Mouse (Mus musculus): ENCODE measurements around the gene Pard3. TPM values are rescaled to one million over a fixed set of nuclear protein-coding genes. Genes with fewer than 3 reads are reported as not detected.
"Not testable (repeated sequence)": the region's sequence is repeated elsewhere in the genome, so short reads cannot be mapped to it uniquely, and the experiment has no call there.

Gene Pard3
- polyA plus RNA-seq, 1 experiment from 2014 or later, result 22.7 TPM

- no peaks in the 10 kb centered on the region for H3K4me1 ChIP-seq (ENCODE audit: control insufficient read depth, insufficient read depth, low read length)
- no peaks in the 10 kb centered on the region for H3K36me3 ChIP-seq (ENCODE audit: control insufficient read depth, insufficient read depth, low read length)
- no peaks in the 10 kb centered on the region for H3K27me3 ChIP-seq (ENCODE audit: control insufficient read depth, insufficient read depth, low read length)
- no peak overlapping the region for H3K4me3 ChIP-seq (ENCODE audit: low read depth, low read length)
- no peak overlapping the region for H3K9ac ChIP-seq (replicated peaks; ENCODE audit: low read depth, low read length)
- no peaks in the 10 kb centered on the region for H3K9me3 ChIP-seq (ENCODE audit: control insufficient read depth, low read length)
- WGBS, result 79% methylated on average over 8 of the region's 8 CpGs
- H3K27ac ChIP-seq (ENCODE audit: low read depth, low read length), result no peak overlapping the region
- no peak overlapping the region for H3K4me2 ChIP-seq (ENCODE audit: low read depth, low read length)
- ATAC-seq (ENCODE audit: low read depth), result no peak
Observed at GRCm38 (mm10) chr8:127157087-127157486, 93.4 kb downstream of the Pard3 start.

GRCm38 (mm10) chr8:127159421-127159966 lies 95.8 kb downstream of the Pard3 start:
- H3K36me3 ChIP-seq (ENCODE audit: control insufficient read depth, insufficient read depth, low read length), result no peaks in the 10 kb centered on the region
- WGBS, result 69% methylated on average over 3 of the region's 3 CpGs
- H3K4me3 ChIP-seq (ENCODE audit: low read depth, low read length), result no peak overlapping the region
- no peak overlapping the region for H3K27ac ChIP-seq (ENCODE audit: low read depth, low read length)
- no peak overlapping the region for H3K4me2 ChIP-seq (ENCODE audit: low read depth, low read length)
- no peaks in the 10 kb centered on the region for H3K9me3 ChIP-seq (ENCODE audit: control insufficient read depth, low read length)
- no peaks in the 10 kb centered on the region for H3K27me3 ChIP-seq (ENCODE audit: control insufficient read depth, insufficient read depth, low read length)
- no peak overlapping the region for H3K9ac ChIP-seq (replicated peaks; ENCODE audit: low read depth, low read length)
- ATAC-seq (ENCODE audit: low read depth), result no peak
- H3K4me1 ChIP-seq (ENCODE audit: control insufficient read depth, insufficient read depth, low read length), result no peaks in the 10 kb centered on the region

- Histone ChIP-seq H3K9ac (replicated peaks; ENCODE audit: low read depth, low read length) (no peak overlapping the region), H3K4me3 (ENCODE audit: low read depth, low read length) (no peak overlapping the region), H3K27me3 (ENCODE audit: control insufficient read depth, insufficient read depth, low read length) (no peaks in the 10 kb centered on the region), H3K36me3 (ENCODE audit: control insufficient read depth, insufficient read depth, low read length) (no peaks in the 10 kb centered on the region), H3K9me3 (ENCODE audit: control insufficient read depth, low read length) (no peaks in the 10 kb centered on the region), H3K4me2 (ENCODE audit: low read depth, low read length) (no peak overlapping the region), H3K27ac (ENCODE audit: low read depth, low read length) (no peak overlapping the region), H3K4me1 (ENCODE audit: control insufficient read depth, insufficient read depth, low read length) (no peaks in the 10 kb centered on the region)
- 87% methylated on average over 7 of the region's 7 CpGs for WGBS
- ATAC-seq (ENCODE audit: low read depth), result no peak
Observed at GRCm38 (mm10) chr8:127161854-127162253, 98.2 kb downstream of the Pard3 start.

DNA sequence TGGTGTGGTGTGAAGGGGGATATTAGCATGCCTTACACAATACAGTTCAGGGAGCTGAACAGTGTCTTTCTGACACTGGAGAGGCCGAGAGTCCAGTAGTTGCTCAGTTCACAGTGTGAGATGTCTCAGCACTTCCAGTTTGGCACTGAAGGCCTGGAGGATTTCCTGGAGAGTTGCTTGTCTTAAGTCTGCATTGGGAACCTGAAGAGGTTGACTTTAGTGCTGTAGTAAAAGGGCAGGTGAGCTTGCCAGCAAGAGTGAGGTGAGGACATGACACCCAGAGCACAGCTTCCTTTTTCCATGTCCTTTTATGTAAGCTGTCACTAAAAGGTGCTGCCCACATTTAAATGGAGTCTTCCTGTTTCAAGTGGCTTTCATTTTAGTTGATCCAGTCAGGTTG lies 99.1 kb downstream of the Pard3 start:
- no peaks in the 10 kb centered on the region for H3K27me3 ChIP-seq (ENCODE audit: control insufficient read depth, insufficient read depth, low read length)
- no peak overlapping the region for H3K27ac ChIP-seq (ENCODE audit: low read depth, low read length)
- no peak for ATAC-seq (ENCODE audit: low read depth)
- H3K36me3 ChIP-seq (ENCODE audit: control insufficient read depth, insufficient read depth, low read length), result no peaks in the 10 kb centered on the region
- no peak overlapping the region for H3K9ac ChIP-seq (replicated peaks; ENCODE audit: low read depth, low read length)
- H3K9me3 ChIP-seq (ENCODE audit: control insufficient read depth, low read length), result no peaks in the 10 kb centered on the region
- no peaks in the 10 kb centered on the region for H3K4me1 ChIP-seq (ENCODE audit: control insufficient read depth, insufficient read depth, low read length)
- H3K4me3 ChIP-seq (ENCODE audit: low read depth, low read length), result no peak overlapping the region
- 93% methylated on average over 1 of the region's 1 CpGs for WGBS
- no peak overlapping the region for H3K4me2 ChIP-seq (ENCODE audit: low read depth, low read length)

DNA sequence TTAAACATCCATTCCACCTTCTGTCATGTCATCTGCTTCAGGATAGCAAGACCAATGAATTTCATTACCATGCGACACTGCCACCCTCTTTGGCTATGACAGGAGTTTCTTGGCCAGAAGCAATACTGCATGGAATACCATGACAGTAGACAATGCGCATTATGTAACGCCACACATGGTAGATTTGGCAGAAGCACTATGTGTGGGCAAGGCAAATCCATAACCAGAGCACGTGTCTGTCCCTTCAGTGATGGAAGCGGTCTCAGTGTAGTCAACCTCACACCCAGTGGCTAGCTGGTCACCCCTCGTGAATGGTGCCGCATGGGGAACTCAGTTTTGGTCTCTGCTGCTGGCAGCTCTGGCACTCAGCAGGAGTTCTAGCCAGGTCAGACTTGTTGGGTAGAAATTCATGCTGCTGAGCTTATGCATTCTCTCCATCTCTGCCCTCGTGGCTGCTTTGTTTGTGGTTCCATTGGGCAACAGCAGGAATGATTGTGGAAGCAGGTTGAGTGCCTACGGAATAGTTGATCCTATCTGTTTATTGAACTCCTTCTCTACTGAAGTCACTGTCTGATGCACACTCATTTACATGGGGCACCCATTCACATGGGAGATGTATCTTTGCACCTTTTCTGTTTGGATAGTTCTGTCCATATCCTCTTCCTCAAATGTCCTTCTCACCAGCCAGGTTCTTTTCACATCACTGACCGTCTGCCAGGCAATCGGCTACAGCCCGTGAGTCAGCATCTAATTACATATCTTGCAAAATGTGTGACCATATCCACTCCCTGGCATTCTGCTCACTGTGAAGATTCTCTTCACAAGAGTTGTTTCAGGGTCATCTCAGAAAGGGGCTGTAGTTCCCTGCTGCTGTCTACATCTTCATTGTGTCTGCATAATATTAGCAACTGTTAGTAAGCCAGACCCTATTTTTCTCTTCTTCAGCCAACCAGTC lies 100.9 kb downstream of the Pard3 start:
- no peak overlapping the region for H3K27ac ChIP-seq (ENCODE audit: low read depth, low read length)
- no peaks in the 10 kb centered on the region for H3K27me3 ChIP-seq (ENCODE audit: control insufficient read depth, insufficient read depth, low read length)
- H3K4me1 ChIP-seq (ENCODE audit: control insufficient read depth, insufficient read depth, low read length), result no peaks in the 10 kb centered on the region
- no peak overlapping the region for H3K9ac ChIP-seq (replicated peaks; ENCODE audit: low read depth, low read length)
- H3K4me3 ChIP-seq (ENCODE audit: low read depth, low read length), result no peak overlapping the region
- no peaks in the 10 kb centered on the region for H3K9me3 ChIP-seq (ENCODE audit: control insufficient read depth, low read length)
- no peaks in the 10 kb centered on the region for H3K36me3 ChIP-seq (ENCODE audit: control insufficient read depth, insufficient read depth, low read length)
- ATAC-seq (ENCODE audit: low read depth), result no peak
- WGBS, result 92% methylated on average over 12 of the region's 12 CpGs
- no peak overlapping the region for H3K4me2 ChIP-seq (ENCODE audit: low read depth, low read length)

DNA sequence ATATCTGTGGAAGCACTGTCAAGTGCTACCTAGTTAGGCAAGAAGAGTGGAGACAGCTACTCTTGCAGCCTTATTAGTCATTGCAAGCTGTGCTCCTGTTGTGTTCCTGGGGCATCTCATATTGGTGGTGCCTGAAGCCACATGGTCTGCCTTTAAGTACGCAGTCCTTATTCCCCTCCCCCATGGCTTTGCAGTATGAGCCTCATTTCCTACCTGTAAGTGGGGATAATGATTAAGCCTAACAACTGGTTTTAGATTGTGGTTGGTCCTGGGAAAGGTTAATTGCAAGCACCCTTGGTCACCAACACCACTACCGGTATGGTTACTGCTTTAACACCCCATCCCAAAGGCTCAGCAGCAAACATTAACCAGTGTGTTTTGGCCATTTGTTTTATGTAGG lies 104.8 kb downstream of the Pard3 start:
- 64% methylated on average over 2 of the region's 2 CpGs for WGBS
- ATAC-seq (ENCODE audit: low read depth), result no peak

GRCm38 (mm10) chr8:127169361-127169760 lies 105.7 kb downstream of the Pard3 start:
- Histone ChIP-seq H3K4me3 (ENCODE audit: low read depth, low read length) (no peak overlapping the region), H3K27ac (ENCODE audit: low read depth, low read length) (no peak overlapping the region), H3K36me3 (ENCODE audit: control insufficient read depth, insufficient read depth, low read length) (no peaks in the 10 kb centered on the region), H3K27me3 (ENCODE audit: control insufficient read depth, insufficient read depth, low read length) (no peaks in the 10 kb centered on the region), H3K9ac (replicated peaks; ENCODE audit: low read depth, low read length) (no peak overlapping the region), H3K4me1 (ENCODE audit: control insufficient read depth, insufficient read depth, low read length) (no peaks in the 10 kb centered on the region), H3K4me2 (ENCODE audit: low read depth, low read length) (no peak overlapping the region), H3K9me3 (ENCODE audit: control insufficient read depth, low read length) (no peaks in the 10 kb centered on the region)
- ATAC-seq (ENCODE audit: low read depth), result no peak
- 97% methylated on average over 5 of the region's 5 CpGs for WGBS

More for the DNA sequence above, 104.8 kb downstream of the Pard3 start:
- Histone ChIP-seq H3K4me1 (ENCODE audit: control insufficient read depth, insufficient read depth, low read length) (no peaks in the 10 kb centered on the region), H3K27me3 (ENCODE audit: control insufficient read depth, insufficient read depth, low read length) (no peaks in the 10 kb centered on the region), H3K9me3 (ENCODE audit: control insufficient read depth, low read length) (no peaks in the 10 kb centered on the region), H3K36me3 (ENCODE audit: control insufficient read depth, insufficient read depth, low read length) (no peaks in the 10 kb centered on the region), H3K9ac (replicated peaks; ENCODE audit: low read depth, low read length) (no peak overlapping the region), H3K27ac (ENCODE audit: low read depth, low read length) (no peak overlapping the region), H3K4me2 (ENCODE audit: low read depth, low read length) (no peak overlapping the region), H3K4me3 (ENCODE audit: low read depth, low read length) (no peak overlapping the region)

DNA sequence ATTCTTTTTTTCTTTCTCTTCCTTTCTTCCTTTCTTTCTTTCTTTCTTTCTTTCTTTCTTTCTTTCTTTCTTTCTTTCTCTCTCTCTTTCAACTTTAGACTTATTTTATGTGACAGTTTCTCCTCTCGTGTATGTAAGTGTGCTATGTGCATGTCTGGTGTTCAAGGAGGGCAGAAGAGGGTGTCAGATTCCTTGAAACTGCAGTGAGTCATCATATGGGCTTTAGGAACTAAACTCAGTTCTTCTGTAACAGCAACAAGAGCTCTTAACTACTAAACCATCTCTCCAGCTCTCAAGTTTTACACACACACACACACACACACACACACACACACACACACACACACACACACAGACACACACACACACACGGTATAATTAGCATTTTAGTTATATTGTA lies 106.7 kb downstream of the Pard3 start:
- WGBS, result 74% methylated on average over 2 of the region's 2 CpGs
- H3K36me3 ChIP-seq (ENCODE audit: control insufficient read depth, insufficient read depth, low read length); H3K27ac ChIP-seq (ENCODE audit: low read depth, low read length); H3K4me3 ChIP-seq (ENCODE audit: low read depth, low read length); H3K9me3 ChIP-seq (ENCODE audit: control insufficient read depth, low read length); H3K4me2 ChIP-seq (ENCODE audit: low read depth, low read length); H3K27me3 ChIP-seq (ENCODE audit: control insufficient read depth, insufficient read depth, low read length); H3K9ac ChIP-seq (replicated peaks; ENCODE audit: low read depth, low read length); ATAC-seq (ENCODE audit: low read depth); H3K4me1 ChIP-seq (ENCODE audit: control insufficient read depth, insufficient read depth, low read length): not testable (repeated sequence)

DNA sequence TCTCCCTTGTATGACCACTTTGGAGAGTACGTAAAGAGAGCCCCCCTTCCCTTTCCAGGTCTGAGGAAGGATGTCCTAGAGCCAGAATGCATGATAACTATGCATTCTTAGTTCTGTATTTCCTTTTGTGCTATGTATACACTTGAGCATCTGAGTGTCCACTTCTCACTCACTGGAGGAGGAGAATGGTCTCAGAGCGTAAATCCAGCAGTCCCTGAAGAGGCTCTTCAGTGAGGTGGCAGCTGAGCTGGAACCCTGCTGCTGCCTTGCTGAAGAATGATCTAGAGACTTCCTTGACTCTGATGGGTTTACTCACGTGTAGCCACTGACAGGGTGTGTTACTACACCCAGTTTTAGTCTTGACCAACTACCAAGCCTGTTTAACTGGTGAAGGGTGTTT lies 107.2 kb downstream of the Pard3 start:
- WGBS, result 83% methylated on average over 3 of the region's 3 CpGs
- Histone ChIP-seq H3K27me3 (ENCODE audit: control insufficient read depth, insufficient read depth, low read length) (no peaks in the 10 kb centered on the region), H3K4me3 (ENCODE audit: low read depth, low read length) (no peak overlapping the region), H3K9ac (replicated peaks; ENCODE audit: low read depth, low read length) (no peak overlapping the region), H3K9me3 (ENCODE audit: control insufficient read depth, low read length) (no peaks in the 10 kb centered on the region), H3K4me2 (ENCODE audit: low read depth, low read length) (no peak overlapping the region), H3K27ac (ENCODE audit: low read depth, low read length) (no peak overlapping the region), H3K4me1 (ENCODE audit: control insufficient read depth, insufficient read depth, low read length) (no peaks in the 10 kb centered on the region), H3K36me3 (ENCODE audit: control insufficient read depth, insufficient read depth, low read length) (no peaks in the 10 kb centered on the region)
- ATAC-seq (ENCODE audit: low read depth), result no peak
